Mouse (Mus musculus) neutrophil, adult 5-6 weeks (primary cell): ENCODE data around the gene Fgfrl1. TPM values are rescaled to one million over a fixed set of nuclear protein-coding genes. Genes with fewer than 3 reads are reported as not detected.
"Not testable (repeated sequence)": the region's sequence is repeated elsewhere in the genome, so short reads cannot be mapped to it uniquely, and the experiment has no call there.

Experiments used
- ATAC-seq: fragments of 151-379, 151-347 bp; 2 replicates; pipeline ENCODE4 v1.8.0; 2017; ENCODE audit warnings: mild to moderate bottlenecking, moderate TSS enrichment; ENCODE audit not compliant: insufficient number of reproducible peaks, poor library complexity, low FRiP score, severe bottlenecking; ENCODE audit errors: extremely low read depth
- total RNA-seq: library from RNA; stranded (forward); fragments of 200-1000 nt; gene quantifications from 2 replicates; pipeline ENCODE4 v1.2.3, GENCODE M21; 2017

The Fgfrl1 gene
- total RNA-seq, 1 experiment from 2014 or later, result 1.0 TPM

- peak; percentile 47; the same call in 1 of the 2 replicates for ATAC-seq
Measured at GRCm38 (mm10) chr5:108726557-108727248, 34.5 kb downstream of the Fgfrl1 start.

GRCm38 (mm10) chr5:108727425-108727824 lies 35.2 kb downstream of the Fgfrl1 start:
- ATAC-seq, result no peak

- ATAC-seq, result no peak
Measured at GRCm38 (mm10) chr5:108741844-108742243, 49.7 kb downstream of the Fgfrl1 start.

GRCm38 (mm10) chr5:108742596-108742995 lies 50.4 kb downstream of the Fgfrl1 start:
- no peak for ATAC-seq

GRCm38 (mm10) chr5:108743856-108744255 lies 51.7 kb downstream of the Fgfrl1 start:
- no peak for ATAC-seq

- ATAC-seq, result no peak
Measured at GRCm38 (mm10) chr5:108744629-108745028, 52.4 kb downstream of the Fgfrl1 start.

- ATAC-seq, result no peak
Measured at GRCm38 (mm10) chr5:108750328-108751210, 58.4 kb downstream of the Fgfrl1 start.

- ATAC-seq, result not testable (repeated sequence)
Measured at GRCm38 (mm10) chr5:108751258-108751657, 59.1 kb downstream of the Fgfrl1 start.

Other genes with a start within 250 kb of the Fgfrl1 start
- 1.4 and 1.7 TPM in 2 replicates for gene Mfsd7a, start 243.5 kb upstream of the Fgfrl1 start, total RNA-seq
- 17.5 and 21.6 TPM in 2 replicates for gene Pcgf3, start 231.2 kb upstream of the Fgfrl1 start, total RNA-seq
- gene Cplx1, start 142.4 kb upstream of the Fgfrl1 start, total RNA-seq, result not detected in 2 replicates
- 169 and 179 TPM in 2 replicates for gene Gak, start 62.6 kb upstream of the Fgfrl1 start, total RNA-seq
- 14.9 and 17.3 TPM in 2 replicates for gene Tmem175, start 62.6 kb upstream of the Fgfrl1 start, total RNA-seq
- 11.9 and 13.0 TPM in 2 replicates for gene Idua, start 32.1 kb upstream of the Fgfrl1 start, total RNA-seq
- 18.9 and 43.5 TPM in 2 replicates for gene Dgkq, start 22.7 kb upstream of the Fgfrl1 start, total RNA-seq
- gene Slc26a1, start 16.8 kb upstream of the Fgfrl1 start, total RNA-seq, result 0.12 TPM in 1 of 2 replicates, not detected in the other
- not detected in 2 replicates for gene Rnf212, start 82.6 kb downstream of the Fgfrl1 start, total RNA-seq
- not detected in 2 replicates for gene Tmed11, start 103.0 kb downstream of the Fgfrl1 start, total RNA-seq
- gene Vmn2r8, start 116.5 kb downstream of the Fgfrl1 start, total RNA-seq, result 0.12 TPM in 2 replicates
- 0.12 TPM in 1 of 2 replicates, not detected in the other for gene Vmn2r9, start 160.2 kb downstream of the Fgfrl1 start, total RNA-seq